Mouse (Mus musculus): ENCODE measurements around the gene Vps33b.
"Not testable (repeated sequence)": the region's sequence is repeated elsewhere in the genome, so short reads cannot be mapped to it uniquely, and the experiment has no call there.

The Vps33b gene

DNA sequence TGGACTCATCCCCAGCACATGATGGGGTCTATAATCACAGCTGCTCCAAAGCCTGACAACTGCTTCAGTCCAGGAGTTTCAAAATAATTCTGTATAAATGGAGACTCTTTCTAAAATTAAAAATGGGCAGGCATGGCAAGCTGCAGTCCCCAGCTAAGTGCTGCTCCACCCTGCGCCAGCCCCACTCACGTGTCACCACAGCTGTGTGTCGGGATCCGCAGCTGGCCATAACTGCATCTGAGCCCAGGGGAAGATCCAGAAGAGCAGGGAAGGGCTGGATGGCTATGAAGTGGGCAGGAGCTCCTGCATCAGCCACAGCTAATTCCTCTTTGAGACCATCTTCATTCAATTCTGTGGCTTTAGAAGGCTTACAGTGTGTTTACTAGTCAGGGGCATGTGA is 49.2 kb downstream of the Vps33b start:
- no peak for DNase-seq (ENCODE audit: low read depth, low spot score)

DNA sequence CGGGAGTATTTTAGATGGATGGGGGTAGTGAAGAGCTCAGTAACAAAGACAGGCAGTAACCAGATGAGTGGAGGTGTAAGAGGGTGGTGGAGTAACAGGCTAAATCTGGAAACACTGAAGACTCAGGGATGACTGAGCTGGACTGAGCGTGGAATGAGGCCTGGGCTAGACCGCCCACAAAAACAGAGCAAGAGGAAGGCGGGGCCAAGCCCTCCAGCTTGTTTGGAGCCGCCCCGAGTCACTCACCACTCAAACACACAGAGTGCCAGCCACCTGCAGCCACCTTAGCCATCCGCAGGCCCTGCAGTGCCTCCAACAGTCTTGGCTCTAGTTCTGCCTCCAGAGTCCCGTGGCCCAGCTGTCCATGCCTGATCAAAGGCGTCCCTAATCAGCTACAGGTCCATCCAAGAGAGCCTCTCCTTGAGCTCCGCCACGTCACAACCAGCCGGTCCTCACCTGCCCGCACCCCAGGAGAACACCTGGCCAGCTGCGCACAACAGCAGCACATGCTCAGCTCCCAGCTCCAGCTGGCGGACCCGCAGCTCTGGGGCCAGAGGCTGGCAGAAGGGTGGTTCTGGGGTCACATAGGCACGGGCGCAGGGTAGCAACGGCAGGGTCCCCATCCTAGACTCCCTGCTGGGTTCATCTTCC is 50.5 kb downstream of the Vps33b start:
- DNase-seq (ENCODE audit: low read depth, low spot score), result no peak

DNA sequence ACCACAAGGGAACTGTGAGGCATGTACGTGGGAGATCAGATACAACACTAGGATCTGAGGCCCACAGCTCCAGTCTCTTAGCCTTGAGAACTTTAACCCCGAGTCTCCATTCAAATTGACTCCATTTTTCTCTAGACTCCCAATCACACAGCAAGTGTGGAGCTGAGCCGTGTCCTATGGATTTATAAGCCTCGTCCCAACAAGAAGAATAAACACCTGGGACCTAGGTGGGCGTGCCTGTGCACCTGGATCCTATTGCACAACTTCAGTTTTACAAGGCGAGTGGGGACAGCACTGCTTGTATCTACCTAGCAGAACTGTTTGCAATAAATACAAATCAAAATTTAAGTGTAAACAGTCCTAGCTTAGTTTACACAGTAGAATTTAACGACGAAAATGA is 53.9 kb downstream of the Vps33b start:
- DNase-seq (ENCODE audit: low read depth, low spot score), result no peak

DNA sequence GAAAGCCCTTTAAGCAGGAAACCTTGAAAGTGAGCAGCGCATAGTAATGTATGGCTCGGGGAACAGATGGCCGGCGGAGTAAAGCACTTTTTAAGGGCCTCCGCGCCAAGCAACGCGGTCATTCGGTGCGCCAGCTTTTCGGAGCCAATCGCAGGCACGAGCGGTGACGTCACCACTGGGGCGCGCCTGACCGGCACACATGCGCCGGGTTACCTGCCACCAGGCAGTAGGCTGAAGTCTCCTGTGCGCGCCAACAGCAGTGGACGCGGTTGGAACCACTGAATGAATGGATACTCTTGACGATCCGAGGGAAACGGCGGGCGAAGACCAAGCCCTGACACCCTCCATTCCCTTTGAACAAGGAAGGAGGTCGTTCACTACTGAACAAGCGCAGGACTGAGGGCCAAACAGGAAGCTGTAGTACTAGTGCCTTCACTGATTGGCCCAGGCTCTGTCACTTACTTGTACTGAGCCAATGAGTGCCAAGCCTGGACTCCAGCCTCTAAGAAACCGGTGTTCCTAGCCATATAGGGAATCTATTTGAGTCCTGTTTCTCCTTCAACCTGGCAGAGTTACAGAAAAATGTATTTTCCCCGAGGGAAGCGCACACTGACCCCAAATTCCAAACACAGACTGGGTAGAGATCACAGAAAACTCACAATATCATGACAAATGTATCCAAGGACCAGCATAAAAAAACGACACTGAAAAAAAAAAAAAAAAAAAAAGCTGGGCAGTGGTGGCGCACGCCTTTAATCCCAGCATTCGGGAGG is 54.8 kb downstream of the Vps33b start, which contains the start of gene Rccd1:
Gene Rccd1, minus strand, starts transcription at position 412 of the 773 bp plus-strand sequence.
- peak; percentile 97 for DNase-seq (ENCODE audit: low read depth, low spot score)

DNA sequence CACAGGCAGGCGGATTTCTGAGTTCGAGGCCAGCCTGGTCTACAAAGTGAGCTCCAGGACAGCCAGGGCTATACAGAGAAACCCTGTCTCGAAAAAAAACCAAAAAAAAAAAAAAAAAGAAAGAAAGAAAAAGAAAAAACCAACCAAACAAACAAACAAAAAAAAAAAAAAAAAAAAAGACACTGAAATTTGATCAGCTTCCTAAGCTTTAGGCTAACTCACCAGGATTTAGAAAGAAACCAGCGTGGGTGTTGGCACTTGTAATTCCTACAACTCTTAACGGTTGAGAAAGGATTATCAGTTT is 55.3 kb downstream of the Vps33b start:
- DNase-seq (ENCODE audit: low read depth, low spot score), result not testable (repeated sequence)

DNA sequence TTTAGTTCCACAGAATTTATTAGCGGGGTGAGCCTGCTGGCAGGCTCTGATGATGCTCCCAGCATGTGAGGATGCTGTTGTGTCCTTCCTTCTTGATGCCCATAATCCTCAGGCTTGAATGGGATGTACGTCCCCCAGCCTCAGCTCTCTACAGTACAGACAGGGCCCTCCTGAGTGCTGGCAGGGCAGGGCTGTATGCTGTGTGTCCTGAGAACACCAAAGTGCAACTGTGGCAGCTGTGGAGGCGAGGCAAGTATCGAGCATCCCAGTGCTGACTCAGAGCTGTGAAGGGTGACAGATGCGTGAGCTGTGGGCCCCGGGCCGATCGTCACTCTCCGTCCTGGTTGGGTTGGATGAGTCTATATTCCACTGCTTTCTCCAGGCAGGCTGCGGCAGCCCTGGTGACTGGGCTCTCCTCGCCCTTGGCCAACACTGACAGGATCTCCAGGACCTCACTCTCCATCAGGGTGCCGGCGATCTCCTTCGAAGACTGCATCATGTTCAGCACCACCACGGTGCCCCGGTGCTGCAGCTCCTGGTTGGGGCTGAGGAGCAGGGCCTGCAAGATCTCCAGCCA is 55.9 kb downstream of the Vps33b start:
- no peak for DNase-seq (ENCODE audit: low read depth, low spot score)

DNA sequence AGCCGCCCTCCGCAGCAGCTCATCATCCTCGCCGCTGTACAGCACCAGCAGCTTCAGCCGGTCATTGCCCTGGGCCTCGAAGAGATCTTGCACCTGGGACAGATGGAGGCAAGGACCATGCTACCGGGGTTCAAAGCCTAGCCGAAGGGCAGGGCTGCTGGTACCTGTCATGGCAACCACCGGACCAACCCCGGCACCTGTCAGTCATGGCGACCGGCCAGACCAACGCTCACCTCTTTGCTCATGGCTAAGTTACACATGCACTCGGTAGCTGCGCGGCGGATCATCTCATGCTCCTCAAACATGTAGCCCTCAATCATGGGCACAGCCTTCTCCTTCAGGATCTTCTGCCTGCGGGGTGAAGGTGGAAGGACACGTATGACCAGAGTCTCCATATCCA is 56.6 kb downstream of the Vps33b start:
- no peak for DNase-seq (ENCODE audit: low read depth, low spot score)

DNA sequence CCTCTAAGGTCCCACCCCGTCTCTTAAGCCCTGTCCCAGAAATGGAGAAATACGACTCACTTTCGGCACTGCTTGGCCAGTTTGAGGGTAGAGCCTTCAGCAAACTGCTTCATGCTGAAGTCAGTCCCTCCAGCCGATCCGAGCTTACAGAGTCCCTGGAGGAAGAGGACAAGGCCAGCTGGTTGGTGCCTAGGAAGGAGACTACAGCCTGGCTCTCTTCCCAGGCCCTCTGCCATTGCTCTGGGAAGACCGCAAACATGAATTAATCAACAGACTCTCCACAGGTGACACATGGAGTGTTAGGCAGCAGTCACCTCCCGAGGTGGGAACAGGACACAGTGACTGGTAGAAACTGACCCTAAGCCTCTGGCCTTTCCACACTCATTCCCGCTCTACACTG is 60.8 kb downstream of the Vps33b start:
- DNase-seq (ENCODE audit: low read depth, low spot score), result no peak

DNA sequence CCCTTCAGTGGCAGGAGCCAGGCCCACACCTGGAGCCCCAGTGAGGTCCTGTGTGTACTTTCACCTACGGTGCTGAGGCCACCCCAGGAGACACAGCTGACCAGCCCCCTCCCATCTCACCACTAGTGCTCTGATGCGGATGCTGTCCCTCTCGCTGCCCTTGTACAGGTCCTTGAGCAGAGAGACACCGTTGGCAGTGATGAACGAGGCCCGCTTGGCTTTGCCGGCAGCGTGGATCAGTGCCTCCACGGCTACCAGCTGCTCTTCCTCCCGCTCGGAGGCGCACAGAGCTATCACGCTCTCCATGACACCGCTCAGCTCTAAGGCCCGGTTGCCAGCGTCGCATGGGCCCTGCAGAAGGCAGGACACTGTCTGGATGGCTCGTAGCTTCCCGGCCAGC is 62.0 kb downstream of the Vps33b start:
- no peak for DNase-seq (ENCODE audit: low read depth, low spot score)

DNA sequence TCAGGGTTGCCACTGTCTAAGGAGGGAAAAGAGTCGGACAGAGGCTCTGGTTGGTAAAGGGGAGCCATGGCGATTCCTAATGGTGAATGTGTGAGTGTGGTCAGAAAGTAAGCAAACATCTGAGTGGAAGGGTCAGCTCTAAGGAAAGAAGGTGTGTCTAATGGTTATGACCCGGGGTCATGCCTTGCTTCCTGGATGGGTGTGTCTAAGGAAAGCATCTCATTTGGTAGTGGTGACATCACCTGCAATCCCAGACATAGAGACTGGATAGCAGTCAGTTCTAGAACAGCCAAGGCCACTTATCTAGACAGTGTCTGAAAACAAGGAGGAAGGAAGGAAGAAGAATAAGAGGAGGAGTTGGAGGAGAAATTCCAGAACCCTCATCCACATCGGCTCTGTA is 65.4 kb downstream of the Vps33b start:
- no peak for DNase-seq (ENCODE audit: low read depth, low spot score)

DNA sequence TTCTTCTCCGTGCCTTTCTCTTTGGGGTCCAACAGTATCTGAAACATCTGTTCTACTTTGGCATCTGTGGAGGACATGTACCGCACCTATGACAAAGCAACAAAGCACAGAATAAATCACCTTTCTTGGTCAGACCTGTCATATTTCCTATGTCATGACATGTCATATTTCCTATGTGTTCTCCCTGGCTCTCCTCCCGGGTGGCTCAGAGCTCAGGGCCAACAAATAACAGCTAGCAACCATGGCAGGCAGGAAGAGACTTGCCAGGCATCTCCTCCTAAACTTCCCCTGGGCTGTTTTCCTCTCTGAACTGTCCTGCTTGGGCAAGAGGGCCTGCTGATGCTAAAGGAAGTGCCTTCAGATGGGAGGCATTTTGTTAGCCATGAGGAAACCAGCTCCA is 67.5 kb downstream of the Vps33b start:
- no peak for DNase-seq (ENCODE audit: low read depth, low spot score)

DNA sequence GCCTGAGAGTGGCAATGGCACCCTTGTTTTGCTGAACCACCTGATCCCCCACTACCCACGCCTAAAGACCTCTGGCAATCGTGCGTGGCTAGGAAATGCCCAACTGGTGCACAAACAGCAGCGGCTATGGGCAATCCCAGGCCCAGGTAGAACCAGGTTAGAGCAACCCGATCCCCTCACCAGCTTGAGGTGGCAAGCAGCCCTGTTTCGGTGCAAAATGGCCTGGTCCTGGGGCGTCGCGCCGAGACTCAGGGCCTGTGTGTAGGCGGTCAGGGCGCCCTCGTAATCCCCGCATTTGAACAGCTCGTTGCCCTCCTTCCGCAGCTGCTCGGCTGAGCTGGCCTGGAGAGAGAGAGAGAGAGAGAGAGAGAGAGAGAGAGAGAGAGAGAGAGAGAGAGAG is 69.9 kb downstream of the Vps33b start:
- no peak for DNase-seq (ENCODE audit: low read depth, low spot score)

DNA sequence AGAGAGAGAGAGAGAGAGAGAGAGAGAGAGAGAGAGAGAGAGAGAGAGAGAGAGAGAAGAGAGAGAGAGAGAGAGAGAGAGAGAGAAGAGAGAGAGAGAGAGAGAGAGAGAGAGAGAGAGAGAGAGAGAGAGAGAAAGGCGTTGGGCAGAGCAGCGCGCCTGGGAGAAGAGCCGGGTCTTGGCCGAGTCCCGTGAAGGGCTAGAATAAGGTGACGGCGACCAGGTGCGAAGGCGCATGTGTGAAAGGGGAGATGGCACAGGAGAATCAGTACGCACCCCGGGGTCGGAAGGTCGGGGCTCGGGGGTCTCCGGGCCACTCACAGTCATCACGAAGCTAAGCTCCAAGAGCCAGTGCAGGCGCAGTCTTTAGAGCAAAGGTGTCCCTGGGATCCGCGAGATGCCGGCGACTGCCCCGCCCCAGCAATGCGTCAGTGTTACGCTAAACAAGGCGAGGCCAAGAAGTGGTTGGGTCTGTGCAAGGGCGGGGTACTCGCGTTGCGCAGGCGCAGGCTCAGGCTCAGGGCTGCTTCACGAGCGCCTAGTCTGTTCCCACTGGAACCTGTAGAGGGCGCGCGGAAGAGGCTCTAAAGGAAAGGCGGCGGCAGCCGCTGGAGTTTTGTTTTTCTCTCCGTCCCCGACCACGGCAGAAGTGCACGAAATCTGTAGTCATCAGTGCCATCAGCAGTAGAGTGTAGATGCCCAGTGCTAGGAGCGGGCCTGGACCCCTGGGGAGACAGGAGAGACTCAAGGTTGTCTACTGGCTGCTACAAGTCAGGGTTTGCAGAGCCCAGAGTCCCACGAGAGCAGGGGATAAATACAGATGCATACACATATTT is 70.6 kb downstream of the Vps33b start:
- peak; percentile 98 for DNase-seq (ENCODE audit: low read depth, low spot score)

DNA sequence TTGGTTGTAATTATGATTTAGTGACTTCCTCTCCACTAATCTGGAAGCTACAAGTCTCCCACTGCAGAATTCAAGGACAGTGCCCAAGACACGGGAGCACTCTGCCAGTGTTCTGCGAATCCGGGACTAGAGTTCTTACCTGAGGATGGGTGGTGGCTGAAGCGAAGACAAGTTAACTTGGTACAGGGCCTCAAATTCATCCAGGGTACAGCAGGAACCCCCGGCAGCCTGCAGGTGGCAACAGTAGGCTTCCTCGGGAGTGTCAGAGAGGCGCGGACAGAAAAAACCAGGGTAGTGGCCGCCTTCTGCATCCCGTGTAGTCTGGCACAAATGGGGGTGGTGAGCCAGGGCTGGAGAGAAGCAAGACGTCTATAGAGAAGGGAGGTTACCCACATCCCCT is 71.3 kb downstream of the Vps33b start, which contains the start of gene Unc45a:
Gene Unc45a, minus strand, starts transcription at position 213 of the 400 bp plus-strand sequence.
- DNase-seq (ENCODE audit: low read depth, low spot score), result peak; percentile 71
